In genomic region chr6:100162961-100163813, GRCm38 (mm10) we compare ENCODE assay signal across 8 mouse cellular contexts.
DNase-seq lines count a peak whose midpoint lies in the region; ATAC-seq lines count a peak whose summit lies in the region.

No protein-coding gene starts in this region.

- H3K27me3 ChIP-seq in forebrain, embryonic 16.5 days (replicated peaks; ENCODE audit: control insufficient read depth, insufficient read depth, low read length), result 0 out of 2 replicates have a peak, but pooled peaks cover 3% of the 10 kb centered on the region
- peaks cover 16% of the 10 kb centered on the region; the same call in 1 of the 2 replicates for H3K27me3 ChIP-seq in liver, embryonic 15.5 days
- no peaks in the 10 kb centered on the region for H3K27me3 ChIP-seq in stomach, embryonic 16.5 days (ENCODE audit: control insufficient read depth, insufficient read depth, low read length)

- intact Hi-C loops in heart, postnatal 14 days (cut with DNase I), result loop anchor here (5.0 to 10.0 kb wide), 4 partner anchors 124 to 482 kb away; partner anchors contain the start of gene Rybp

- no peaks in the 10 kb centered on the region for H3K9me3 ChIP-seq in forebrain, embryonic 16.5 days (ENCODE audit: control insufficient read depth, low read length)
- no peaks in the 10 kb centered on the region for H3K9me3 ChIP-seq in liver, embryonic 15.5 days (replicated peaks)
- H3K9me3 ChIP-seq in stomach, embryonic 16.5 days (replicated peaks; ENCODE audit: control insufficient read depth, low read length), result no peaks in the 10 kb centered on the region

- H3K27ac ChIP-seq in forebrain, embryonic 16.5 days (ENCODE audit: low read length), result no peak overlapping the region
- no peak overlapping the region for H3K27ac ChIP-seq in liver, embryonic 15.5 days (replicated peaks)
- H3K27ac ChIP-seq in stomach, embryonic 16.5 days (ENCODE audit: low read length), result peak overlapping the region; percentile 26; the same call in 1 of the 2 replicates

- H3K9ac ChIP-seq in forebrain, embryonic 16.5 days (replicated peaks; ENCODE audit: low read depth, low read length), result no peak overlapping the region
- H3K9ac ChIP-seq in liver, embryonic 15.5 days, result no peak overlapping the region; the same call in 1 of the 2 replicates
- peak overlapping the region; percentile 59 for H3K9ac ChIP-seq in stomach, embryonic 16.5 days (ENCODE audit: low read length)

- ATAC-seq in forebrain, embryonic 16.5 days, result peak; percentile 89
- peak; percentile 61 for ATAC-seq in liver, embryonic 15.5 days (ENCODE audit: insufficient read depth)
- ATAC-seq in stomach, embryonic 16.5 days (ENCODE audit: insufficient read depth, low FRiP score), result peak; percentile 81

- no peaks in the 10 kb centered on the region for H3K36me3 ChIP-seq in forebrain, embryonic 16.5 days (ENCODE audit: control insufficient read depth, insufficient read depth)
- H3K36me3 ChIP-seq in liver, embryonic 15.5 days (replicated peaks), result no peaks in the 10 kb centered on the region
- H3K36me3 ChIP-seq in stomach, embryonic 16.5 days (ENCODE audit: control insufficient read depth, insufficient read depth, low read length), result no peaks in the 10 kb centered on the region

- peak overlapping the region; percentile 35 for H3K4me2 ChIP-seq in forebrain, embryonic 16.5 days (ENCODE audit: low read length)
- H3K4me2 ChIP-seq in liver, embryonic 15.5 days, result peak overlapping the region; percentile 37
- H3K4me2 ChIP-seq in stomach, embryonic 16.5 days (ENCODE audit: low read depth, low read length), result peak overlapping the region; percentile 52

- H3K4me1 ChIP-seq in forebrain, embryonic 16.5 days (replicated peaks; ENCODE audit: control insufficient read depth, insufficient read depth, low read length), result peaks cover 24% of the 10 kb centered on the region
- H3K4me1 ChIP-seq in liver, embryonic 15.5 days (replicated peaks), result peaks cover 14% of the 10 kb centered on the region
- peaks cover 25% of the 10 kb centered on the region for H3K4me1 ChIP-seq in stomach, embryonic 16.5 days (ENCODE audit: control insufficient read depth, insufficient read depth, low read length)

- peak; percentile 89 for DNase-seq in 3134 (ENCODE audit: extremely low read depth, insufficient read length, low spot score)
- peak; percentile 96 for DNase-seq in cerebellum, adult 11-12 months
- peak; percentile 81 to 87 for DNase-seq in heart, postnatal 14 days
- DNase-seq in layer of hippocampus, adult 11-12 months (ENCODE audit: low spot score), result peak; percentile 84
- peak; percentile 81 for DNase-seq in neural tube, embryonic 10.5 days (ENCODE audit: extremely low spot score, low spot score)

- H3K4me3 ChIP-seq in forebrain, embryonic 16.5 days (replicated peaks; ENCODE audit: low read length), result no peak overlapping the region
- H3K4me3 ChIP-seq in liver, embryonic 15.5 days (replicated peaks), result no peak overlapping the region
- H3K4me3 ChIP-seq in stomach, embryonic 16.5 days (replicated peaks; ENCODE audit: low read length), result peak overlapping the region; percentile 28

- WGBS in forebrain, embryonic 16.5 days, result 16% methylated on average over 17 of the region's 17 CpGs
- 15% methylated on average over 17 of the region's 17 CpGs for WGBS in liver, embryonic 15.5 days (ENCODE audit: insufficient replicate concordance)
- 22% methylated on average over 17 of the region's 17 CpGs for WGBS in stomach, embryonic 16.5 days
